Mouse (Mus musculus) kidney, adult 2 months (tissue): ENCODE measurements around the gene Olfr883.

Experiments
- CTCF ChIP-seq: fragments of 200-500 bp; conservative IDR thresholded peaks from 2 replicates; pipeline ENCODE4 v1.5.1; 2011; ENCODE audit warnings: low read depth, mild to moderate bottlenecking, control low read depth, low read length, moderate library complexity, mixed read lengths; ENCODE audit not compliant: insufficient read depth, insufficient read length
- POLR2A ChIP-seq: fragments of 200-500 bp; IDR thresholded peaks from one replicate; pipeline ENCODE4 v1.6.1; 2011; ENCODE audit warnings: low read depth, low read length, control low read depth

- TF ChIP-seq CTCF (no peak), POLR2A (no peak)
These were observed at the start of gene Olfr883 for GRCm38 (mm10) chr9:38025508-38025907.
